Mouse (Mus musculus) urinary bladder, adult 18-20 months (tissue): ENCODE data around the gene Zmynd8.

ENCODE experiments used
- DNase-seq, 2 experiments: peaks; one replicate each; pipeline ENCODE4 v3.0.0; 2022; ENCODE audit warnings: low spot score in 2 of 2, mixed read lengths in 2 of 2

Gene Zmynd8

DNA sequence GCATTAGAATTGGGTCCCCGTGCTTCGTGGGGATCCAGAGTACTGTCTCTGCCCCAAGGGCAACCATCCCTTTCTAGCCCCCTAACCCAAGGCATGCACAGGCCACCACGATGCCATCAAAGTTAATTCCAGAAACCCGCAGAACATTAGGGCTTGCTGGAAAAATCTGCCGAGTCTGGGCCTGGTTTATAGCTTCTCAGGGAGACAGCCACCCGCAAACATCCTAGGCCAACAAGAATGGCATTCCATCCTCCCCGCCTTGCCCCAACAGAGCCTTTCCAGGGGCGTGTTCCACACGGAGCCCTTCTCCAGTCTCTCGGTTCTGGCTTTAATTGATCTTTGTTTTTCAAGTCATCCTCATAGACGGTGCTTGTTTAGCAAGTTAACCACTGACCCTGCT lies 150.4 kb downstream of the Zmynd8 start:
- DNase-seq: no peak

DNA sequence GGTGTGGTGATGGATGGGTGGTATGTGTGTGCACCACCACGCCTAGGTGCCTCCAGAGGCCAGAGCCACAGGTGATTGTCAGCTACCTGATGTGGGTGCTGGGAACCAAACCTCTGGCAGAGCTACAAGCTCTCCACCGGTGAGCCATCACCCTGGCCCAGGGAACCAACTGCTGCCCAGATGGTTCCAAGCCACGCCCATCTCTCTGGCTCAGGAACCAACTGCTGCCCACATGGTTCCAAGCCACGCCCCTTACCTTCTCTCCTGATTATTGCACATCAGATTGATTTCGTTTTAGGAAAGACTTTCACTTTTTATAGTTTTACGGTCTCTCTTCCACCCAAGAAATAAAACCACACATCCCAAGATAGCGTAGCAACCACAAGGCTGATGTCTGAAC lies 150.8 kb downstream of the Zmynd8 start:
- DNase-seq: no peak

GRCm38 (mm10) chr2:165745306-165746098 lies 153.3 kb downstream of the Zmynd8 start:
- DNase-seq: no peak

DNA sequence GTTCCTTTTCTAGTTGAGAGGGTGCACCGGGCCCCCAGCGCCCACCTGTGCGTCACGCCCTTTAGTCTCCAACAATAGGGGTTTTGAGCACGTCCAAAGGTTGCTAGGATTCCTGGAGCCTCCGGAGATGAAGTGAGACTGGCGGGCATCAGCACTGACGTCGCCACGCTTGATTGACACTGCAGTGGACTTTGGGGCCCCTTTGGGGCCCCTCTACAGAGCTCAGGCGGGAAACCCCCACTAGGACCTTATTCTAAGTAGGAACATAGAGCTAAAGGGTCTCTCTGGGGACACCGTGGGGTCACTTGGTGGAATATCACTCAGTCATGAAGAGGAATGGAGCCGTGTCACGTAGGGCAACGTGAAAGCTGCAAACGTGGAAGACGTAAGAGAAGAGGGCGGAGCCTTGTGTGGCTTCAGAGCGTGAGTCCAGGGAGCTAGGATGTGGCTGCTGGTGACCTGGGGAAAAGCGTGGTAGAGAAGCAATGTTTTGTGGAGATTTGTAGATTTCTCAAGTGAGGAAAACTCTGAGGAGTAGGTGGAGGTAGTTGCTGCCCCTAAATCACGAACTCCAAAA lies 156.5 kb downstream of the Zmynd8 start:
- no peak for DNase-seq

- DNase-seq: no peak
These were observed 157.2 kb downstream of the Zmynd8 start for GRCm38 (mm10) chr2:165741526-165742050.

DNA sequence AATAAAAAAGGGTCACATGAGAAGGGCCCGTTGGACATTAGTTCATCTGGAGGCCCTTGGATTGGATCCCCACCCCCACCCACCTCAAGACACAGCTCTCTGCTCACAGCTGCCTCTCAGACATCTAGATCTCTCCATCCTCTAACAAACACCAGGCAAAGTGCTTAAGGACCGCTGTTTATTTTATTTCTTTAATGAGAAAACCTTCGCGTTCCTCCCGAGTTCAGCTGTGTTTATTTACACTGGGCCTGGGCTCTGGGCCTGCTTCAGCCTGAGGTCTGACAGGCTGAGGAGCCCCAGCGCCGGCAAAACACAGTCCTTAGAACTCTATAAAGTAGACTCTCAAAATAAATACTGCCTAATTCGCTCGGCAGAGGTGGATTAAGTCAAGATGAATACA lies 157.8 kb downstream of the Zmynd8 start:
- DNase-seq: peak in 1 of 2 experiments; percentile 34

DNA sequence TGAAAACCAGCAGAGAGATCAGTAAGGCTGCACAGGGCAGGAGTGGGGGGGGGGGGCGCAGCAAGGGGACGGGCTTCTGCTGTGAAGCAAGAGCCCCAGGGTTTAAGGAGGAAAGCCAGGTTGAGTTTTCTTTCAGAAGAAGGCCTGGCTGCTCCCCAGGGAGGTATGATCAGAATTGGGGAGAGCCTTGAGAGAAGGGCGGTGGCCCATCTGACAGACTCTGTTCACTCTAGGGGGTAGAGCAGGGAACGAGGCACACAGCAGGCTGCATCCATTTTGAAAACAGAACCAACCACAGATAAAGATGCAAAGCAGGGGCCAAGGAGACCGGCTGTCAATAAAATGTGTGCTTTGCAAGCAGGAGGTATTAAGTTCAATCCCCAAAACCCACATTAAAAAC lies 158.4 kb downstream of the Zmynd8 start:
- DNase-seq: no peak

DNA sequence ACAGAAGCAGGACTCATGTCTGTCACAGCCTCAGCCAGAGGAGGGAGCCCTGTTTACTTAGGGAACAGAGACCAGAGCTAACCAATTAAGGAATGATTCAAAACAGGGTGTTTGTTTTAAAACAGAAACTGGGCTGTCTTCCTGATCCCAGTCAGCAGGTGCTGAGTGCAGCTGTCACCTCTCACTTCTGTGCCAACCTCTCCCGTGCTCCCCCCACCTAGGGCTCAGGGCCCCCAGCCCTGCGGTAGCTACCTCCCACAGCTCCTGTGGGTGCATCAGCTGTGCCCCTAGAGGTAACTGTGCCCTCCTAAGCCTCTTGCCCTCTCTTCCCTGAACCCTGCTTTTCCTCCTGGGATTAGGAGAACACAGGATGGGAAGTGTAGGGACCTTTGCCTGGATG lies 162.5 kb downstream of the Zmynd8 start:
- DNase-seq: no peak
